Mouse (Mus musculus): ENCODE data around the gene Ky. TPM values are rescaled to one million over a fixed set of nuclear protein-coding genes. Genes with fewer than 3 reads are reported as not detected.

Ky gene
- total RNA-seq (2014; fragmentation: Nextera tagmentation): not detected in 2 replicates
- total RNA-seq (2017): 0.05 TPM in 1 of 2 replicates, not detected in the other
- not detected in 2 replicates for polyA plus RNA-seq (2012)

DNA sequence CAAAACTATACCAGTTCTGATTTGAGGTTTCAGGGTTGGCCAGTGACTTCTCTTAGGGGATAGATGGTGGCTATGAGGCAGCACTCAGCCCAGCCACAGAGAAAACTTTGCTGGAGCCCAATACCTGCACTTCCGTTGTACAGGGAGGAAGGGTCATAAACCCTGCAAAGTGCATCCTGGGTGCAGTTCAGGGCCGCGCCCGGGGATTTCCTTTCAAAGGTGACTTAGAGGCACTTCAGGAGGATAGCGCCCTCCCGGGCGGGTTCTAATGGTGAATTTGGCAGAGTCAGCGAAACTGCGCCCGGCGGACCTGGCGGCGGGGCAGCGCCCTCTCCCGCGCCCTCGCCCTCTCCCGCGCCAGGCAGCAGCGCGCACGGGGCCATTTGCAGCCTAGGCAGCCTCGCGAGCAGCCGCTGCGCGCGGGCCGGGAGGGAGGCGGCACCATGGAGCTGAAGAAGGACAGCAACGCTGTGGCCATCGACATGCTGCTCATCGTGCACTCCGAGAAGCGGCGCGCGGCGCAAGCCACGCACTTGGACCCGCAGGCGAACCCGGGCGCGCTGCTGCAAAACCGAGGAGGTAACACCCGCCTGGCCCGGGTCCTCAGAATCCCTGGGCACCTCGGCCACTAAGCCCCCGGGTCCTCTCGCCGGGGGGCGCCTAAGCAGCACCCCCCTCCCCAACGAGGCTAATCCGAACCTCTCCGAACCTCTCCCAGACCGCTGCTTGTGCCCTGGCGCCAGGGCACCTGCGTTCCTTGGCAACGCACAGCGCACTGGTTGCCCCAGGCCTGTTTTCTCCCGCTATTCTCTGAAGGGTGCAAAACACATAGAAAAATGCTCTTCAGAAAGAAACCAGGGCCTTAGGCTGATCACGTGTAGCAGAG, at the start of gene Ky:
Gene Ky, plus strand, starts transcription at position 51 of the 886 bp plus-strand sequence.
- no peaks in the 10 kb centered on the region for H3K36me3 ChIP-seq (replicated peaks)
- TF ChIP-seq POLR2AphosphoS5 (IDR thresholded peaks at IDR 0.05; ENCODE audit: insufficient replicate concordance, low read depth, low read length): no peak
- TF ChIP-seq CTCF (IDR thresholded peaks at IDR 0.05; ENCODE audit: low read depth, low read length): no peak
- no peak for TF ChIP-seq GATA2 (IDR thresholded peaks at IDR 0.05; ENCODE audit: borderline replicate concordance, low read depth, low read length)
- no peak for TF ChIP-seq TAL1 (conservative IDR thresholded peaks at IDR 0.05; ENCODE audit: low read depth, low read length)
- no peak for TF ChIP-seq GATA1 (IDR thresholded peaks at IDR 0.05; ENCODE audit: borderline replicate concordance, low read length)
- no peak for ATAC-seq (ENCODE audit: extremely low read depth, insufficient number of reproducible peaks, low FRiP score, poor library complexity, severe bottlenecking)
- no peak within 1 kb of the TSS; the same call in 1 of the 2 replicates for H3K4me3 ChIP-seq (ENCODE audit: low read depth, low read length)
- H3K4me1 ChIP-seq (ENCODE audit: insufficient read depth, low read depth, low read length): no peaks in the 10 kb centered on the region
- H3K9me3 ChIP-seq (replicated peaks): peaks cover 70% of the 10 kb centered on the region
- no peaks in the 10 kb centered on the region; the same call in 1 of the 2 replicates for H3K27me3 ChIP-seq (ENCODE audit: insufficient read depth, low read length)
- DNase-seq (ENCODE audit: low spot score): no peak

DNA sequence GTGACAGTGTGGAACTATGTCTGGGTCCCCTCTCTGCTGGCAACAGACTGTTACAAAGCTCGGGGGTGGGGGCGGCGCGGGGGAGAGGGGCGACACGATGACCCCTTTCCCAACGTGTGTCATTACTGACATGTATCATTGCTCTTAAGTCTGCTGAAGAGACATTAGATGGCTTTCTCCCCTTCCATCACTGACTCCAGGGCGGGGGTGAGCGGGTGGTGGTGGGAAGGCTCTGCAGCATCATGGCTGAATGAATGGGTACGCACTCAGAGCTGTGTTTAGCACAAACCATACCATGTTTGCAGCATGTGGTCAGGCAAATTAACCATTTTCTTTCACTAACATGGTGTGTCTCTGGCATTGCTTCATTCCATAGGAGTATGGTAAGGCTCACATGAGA, 43.3 kb upstream of the Ky start:
- ATAC-seq (ENCODE audit: extremely low read depth, insufficient number of reproducible peaks, low FRiP score, poor library complexity, severe bottlenecking) (no peak), DNase-seq (ENCODE audit: low spot score) (no peak)
- Histone ChIP-seq H3K36me3 (replicated peaks) (no peaks in the 10 kb centered on the region), H3K9me3 (replicated peaks) (peaks cover 39% of the 10 kb centered on the region), H3K4me1 (ENCODE audit: insufficient read depth, low read depth, low read length) (no peaks in the 10 kb centered on the region), H3K27me3 (ENCODE audit: insufficient read depth, low read length) (no peaks in the 10 kb centered on the region), H3K4me3 (ENCODE audit: low read depth, low read length) (no peak overlapping the region)
- no peak for TF ChIP-seq POLR2AphosphoS5 (IDR thresholded peaks at IDR 0.05; ENCODE audit: insufficient replicate concordance, low read depth, low read length)
- TF ChIP-seq CTCF (IDR thresholded peaks at IDR 0.05; ENCODE audit: low read depth, low read length): no peak
- no peak for TF ChIP-seq TAL1 (conservative IDR thresholded peaks at IDR 0.05; ENCODE audit: low read depth, low read length)
- no peak for TF ChIP-seq GATA2 (IDR thresholded peaks at IDR 0.05; ENCODE audit: borderline replicate concordance, low read depth, low read length)
- TF ChIP-seq GATA1 (IDR thresholded peaks at IDR 0.05; ENCODE audit: borderline replicate concordance, low read length): no peak

DNA sequence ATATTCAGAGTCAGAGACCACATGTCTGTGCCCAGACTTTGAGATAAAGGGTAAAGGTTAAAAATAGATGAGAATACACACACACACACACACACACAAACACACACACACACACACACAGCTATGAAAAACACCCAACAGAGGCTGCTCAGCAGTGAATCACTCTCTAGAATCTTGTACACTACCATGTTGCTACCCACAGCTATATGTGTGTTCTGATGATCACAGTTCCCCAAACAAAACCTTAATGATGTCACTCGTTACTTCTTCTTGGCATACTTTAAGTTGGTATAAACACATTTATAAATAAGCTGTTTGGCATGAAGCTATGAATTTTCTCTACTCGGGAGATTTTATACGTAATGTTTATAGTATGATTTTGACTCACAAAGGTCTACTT, 40.5 kb upstream of the Ky start:
- Histone ChIP-seq H3K27me3 (ENCODE audit: insufficient read depth, low read length) (no peaks in the 10 kb centered on the region), H3K4me3 (ENCODE audit: low read depth, low read length) (no peak overlapping the region), H3K36me3 (replicated peaks) (no peaks in the 10 kb centered on the region), H3K9me3 (replicated peaks) (peaks cover 44% of the 10 kb centered on the region), H3K4me1 (ENCODE audit: insufficient read depth, low read depth, low read length) (no peaks in the 10 kb centered on the region)
- no peak for TF ChIP-seq POLR2AphosphoS5 (IDR thresholded peaks at IDR 0.05; ENCODE audit: insufficient replicate concordance, low read depth, low read length)
- no peak for TF ChIP-seq GATA1 (IDR thresholded peaks at IDR 0.05; ENCODE audit: borderline replicate concordance, low read length)
- TF ChIP-seq TAL1 (conservative IDR thresholded peaks at IDR 0.05; ENCODE audit: low read depth, low read length): no peak
- no peak for TF ChIP-seq GATA2 (IDR thresholded peaks at IDR 0.05; ENCODE audit: borderline replicate concordance, low read depth, low read length)
- TF ChIP-seq CTCF (IDR thresholded peaks at IDR 0.05; ENCODE audit: low read depth, low read length): no peak
- ATAC-seq (ENCODE audit: extremely low read depth, insufficient number of reproducible peaks, low FRiP score, poor library complexity, severe bottlenecking) (no peak), DNase-seq (ENCODE audit: low spot score) (no peak)

DNA sequence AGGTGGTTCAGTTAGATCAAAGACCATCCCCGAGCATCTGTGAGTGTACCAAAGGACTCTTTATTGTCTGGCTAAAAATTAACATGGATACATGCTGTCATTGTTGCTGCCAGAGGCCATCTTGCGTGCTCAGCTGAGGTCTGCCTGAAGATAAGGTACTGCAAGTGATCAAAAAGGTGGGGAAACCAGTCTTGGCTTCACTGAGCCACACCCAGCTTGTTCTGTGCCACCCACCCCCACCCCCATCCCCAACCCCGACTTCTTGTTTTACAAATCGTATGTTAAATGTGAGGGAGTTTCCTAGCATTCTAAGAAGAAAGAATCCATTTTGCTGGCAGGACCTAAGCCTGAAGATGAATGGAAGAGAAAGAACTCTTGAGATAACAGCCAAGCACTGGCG, 39.8 kb upstream of the Ky start:
- ATAC-seq (ENCODE audit: extremely low read depth, insufficient number of reproducible peaks, low FRiP score, poor library complexity, severe bottlenecking): no peak

DNA sequence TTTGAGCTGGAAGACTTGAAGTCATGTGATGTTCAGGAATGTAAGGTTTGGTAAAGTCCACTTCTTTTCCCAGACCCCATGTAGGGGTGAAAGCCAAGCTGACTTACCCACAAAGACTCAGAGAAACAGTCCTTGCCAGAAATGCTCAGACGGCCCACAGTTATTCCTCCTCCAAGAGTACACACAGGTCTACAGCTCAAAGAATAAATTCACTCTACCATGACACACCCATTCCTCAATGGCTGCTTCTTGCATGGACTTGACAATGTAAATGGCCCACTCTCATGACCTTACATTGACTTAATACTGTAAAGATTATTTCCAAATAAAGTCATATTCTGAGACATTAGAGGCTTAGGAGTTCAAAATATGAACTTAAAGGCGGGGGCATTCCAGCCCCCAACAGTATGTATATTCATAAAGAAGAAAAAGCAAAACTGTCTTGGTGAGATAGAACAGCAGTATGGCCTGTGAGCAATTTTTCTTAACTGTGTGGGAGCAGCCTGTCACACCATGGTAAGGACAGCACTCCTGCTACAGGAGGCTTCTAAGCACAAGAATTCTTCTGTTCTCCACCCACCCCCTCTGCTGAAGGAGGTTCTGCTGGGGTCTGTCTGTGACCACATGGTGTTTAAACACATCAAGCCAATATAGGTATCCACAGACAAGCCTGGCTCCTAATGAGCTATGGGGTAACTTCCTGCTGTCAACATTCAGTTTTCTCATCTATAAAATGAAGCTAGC, 35.3 kb upstream of the Ky start:
- ATAC-seq (ENCODE audit: extremely low read depth, insufficient number of reproducible peaks, low FRiP score, poor library complexity, severe bottlenecking) (no peak), DNase-seq (ENCODE audit: low spot score) (no peak)
- Histone ChIP-seq H3K4me3 (ENCODE audit: low read depth, low read length) (no peak overlapping the region), H3K4me1 (ENCODE audit: insufficient read depth, low read depth, low read length) (no peaks in the 10 kb centered on the region), H3K36me3 (replicated peaks) (no peaks in the 10 kb centered on the region), H3K9me3 (replicated peaks) (peaks cover 22% of the 10 kb centered on the region), H3K27me3 (ENCODE audit: insufficient read depth, low read length) (no peaks in the 10 kb centered on the region)
- TF ChIP-seq POLR2AphosphoS5 (IDR thresholded peaks at IDR 0.05; ENCODE audit: insufficient replicate concordance, low read depth, low read length) (no peak), CTCF (IDR thresholded peaks at IDR 0.05; ENCODE audit: low read depth, low read length) (no peak)

More for the DNA sequence above, 39.8 kb upstream of the Ky start:
- Histone ChIP-seq H3K9me3 (replicated peaks) (peaks cover 46% of the 10 kb centered on the region), H3K27me3 (ENCODE audit: insufficient read depth, low read length) (no peaks in the 10 kb centered on the region), H3K4me3 (ENCODE audit: low read depth, low read length) (no peak overlapping the region), H3K4me1 (ENCODE audit: insufficient read depth, low read depth, low read length) (no peaks in the 10 kb centered on the region), H3K36me3 (replicated peaks) (no peaks in the 10 kb centered on the region)
- DNase-seq (ENCODE audit: low spot score): no peak
- TF ChIP-seq GATA2 (IDR thresholded peaks at IDR 0.05; ENCODE audit: borderline replicate concordance, low read depth, low read length): no peak
- TF ChIP-seq TAL1 (conservative IDR thresholded peaks at IDR 0.05; ENCODE audit: low read depth, low read length): no peak

DNA sequence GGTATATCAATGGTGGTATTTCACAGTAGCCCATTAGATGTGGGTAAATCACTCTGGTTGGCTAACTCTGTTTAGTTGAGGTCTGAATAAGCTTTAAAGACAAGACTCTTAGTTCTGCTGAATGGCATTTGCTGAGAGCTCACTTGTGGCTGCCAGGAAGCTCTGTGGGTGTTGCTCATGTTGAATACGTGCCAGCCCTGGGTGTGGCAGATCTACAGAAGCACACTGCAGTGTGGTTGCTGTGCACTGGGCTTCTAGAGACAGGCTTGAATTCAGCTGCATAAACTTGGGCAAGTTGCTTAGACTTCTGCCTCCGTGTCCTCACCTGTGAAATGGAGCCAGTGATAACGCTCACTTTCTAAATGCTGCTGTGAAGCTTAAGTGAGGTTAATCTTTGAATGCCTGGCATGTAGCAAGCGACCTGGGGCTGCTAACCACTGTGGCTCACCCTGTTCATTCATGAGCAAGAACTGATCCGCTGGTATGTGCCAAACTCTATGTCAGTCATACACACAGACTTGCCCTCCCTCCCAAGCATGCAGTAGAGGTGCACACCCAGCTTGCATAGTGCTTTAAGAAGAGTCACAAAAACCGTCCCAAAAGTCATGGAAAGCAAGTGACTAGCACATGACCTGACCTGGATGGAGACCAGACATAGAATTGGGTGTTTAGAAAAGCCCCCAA, 27.6 kb upstream of the Ky start:
- DNase-seq (ENCODE audit: low spot score): no peak
- peaks cover 35% of the 10 kb centered on the region for H3K9me3 ChIP-seq (replicated peaks)
- no peak for ATAC-seq (ENCODE audit: extremely low read depth, insufficient number of reproducible peaks, low FRiP score, poor library complexity, severe bottlenecking)
- TF ChIP-seq GATA2 (IDR thresholded peaks at IDR 0.05; ENCODE audit: borderline replicate concordance, low read depth, low read length) (no peak), CTCF (IDR thresholded peaks at IDR 0.05; ENCODE audit: low read depth, low read length) (no peak), GATA1 (IDR thresholded peaks at IDR 0.05; ENCODE audit: borderline replicate concordance, low read length) (no peak), TAL1 (conservative IDR thresholded peaks at IDR 0.05; ENCODE audit: low read depth, low read length) (no peak), POLR2AphosphoS5 (IDR thresholded peaks at IDR 0.05; ENCODE audit: insufficient replicate concordance, low read depth, low read length) (no peak)
- no peaks in the 10 kb centered on the region for H3K4me1 ChIP-seq (ENCODE audit: insufficient read depth, low read depth, low read length)
- no peaks in the 10 kb centered on the region for H3K36me3 ChIP-seq (replicated peaks)
- no peak overlapping the region for H3K4me3 ChIP-seq (ENCODE audit: low read depth, low read length)
- H3K27me3 ChIP-seq (ENCODE audit: insufficient read depth, low read length): no peaks in the 10 kb centered on the region

Data from G1E (cell line).